Mouse (Mus musculus) spleen, adult 2 months (tissue): Measurements from ENCODE around the gene Hectd4.

Experiments used
- CTCF ChIP-seq: fragments of 200-500 bp; IDR thresholded peaks from 2 replicates; pipeline ENCODE4 v1.5.1; 2011; ENCODE audit warnings: mild to moderate bottlenecking, inconsistent platforms; ENCODE audit not compliant: insufficient read depth, insufficient read length, insufficient replicate concordance; ENCODE audit errors: extremely low read depth
- POLR2A ChIP-seq: fragments of 200-500 bp; IDR thresholded peaks from 2 replicates; pipeline ENCODE4 v1.6.1; 2011; ENCODE audit warnings: low read depth, low read length, inconsistent platforms

DNA sequence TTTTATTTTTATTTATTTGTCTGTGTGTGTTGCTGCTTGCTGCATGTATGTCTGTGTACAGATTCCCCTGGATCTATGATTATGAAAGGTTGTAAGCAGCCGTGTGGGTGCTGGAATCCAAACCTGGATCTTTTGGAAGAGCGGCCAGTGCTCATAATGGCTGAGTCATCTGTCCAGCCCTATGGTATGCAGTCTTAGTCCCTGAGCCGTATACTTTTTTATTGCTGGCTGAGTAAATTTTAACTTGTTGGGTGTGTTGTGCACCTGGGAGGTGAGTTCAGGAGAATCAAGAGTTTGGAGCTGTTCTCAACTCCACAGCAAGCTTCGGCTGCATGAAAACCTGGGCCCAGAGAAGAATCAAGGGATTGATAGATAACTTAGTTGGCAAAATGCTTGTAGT lies 191.0 kb downstream of the Hectd4 start:
- no peak for TF ChIP-seq CTCF
- no peak for TF ChIP-seq POLR2A
